Mouse (Mus musculus) right cerebral cortex, postnatal 4 days (tissue): ENCODE data around the gene Hoxa5.

Experiments used
- DNase-seq: peaks from one replicate; pipeline ENCODE4 v3.0.0-alpha.2; 2022

Gene Hoxa5

GRCm38 (mm10) chr6:52161336-52162092 is 42.9 kb downstream of the Hoxa5 start:
- no peak for DNase-seq

- no peak for DNase-seq
These were observed 43.7 kb downstream of the Hoxa5 start for GRCm38 (mm10) chr6:52160511-52161335.

GRCm38 (mm10) chr6:52159979-52160378 is 44.4 kb downstream of the Hoxa5 start:
- DNase-seq: no peak

GRCm38 (mm10) chr6:52159164-52159761 is 45.1 kb downstream of the Hoxa5 start:
- DNase-seq: no peak

GRCm38 (mm10) chr6:52158276-52159051 is 45.9 kb downstream of the Hoxa5 start, which contains the start of gene Hoxa1:
Hoxa1 (minus strand) TSS chr6:52158317.
- DNase-seq: no peak

- DNase-seq: no peak
These were observed 46.7 kb downstream of the Hoxa5 start for GRCm38 (mm10) chr6:52157466-52158275.

GRCm38 (mm10) chr6:52156551-52157200 is 47.7 kb downstream of the Hoxa5 start:
- DNase-seq: no peak

- no peak for DNase-seq
These were observed 48.9 kb downstream of the Hoxa5 start for GRCm38 (mm10) chr6:52155471-52155870.

GRCm38 (mm10) chr6:52154044-52154443 is 50.3 kb downstream of the Hoxa5 start:
- DNase-seq: no peak

- DNase-seq: no peak
These were observed 51.1 kb downstream of the Hoxa5 start for GRCm38 (mm10) chr6:52153270-52153669.

- DNase-seq: no peak
These were observed 51.9 kb downstream of the Hoxa5 start for GRCm38 (mm10) chr6:52152226-52153193.
